Mouse (Mus musculus): ENCODE results near the gene Tcf20. TPM values are rescaled to one million over a fixed set of nuclear protein-coding genes. Genes with fewer than 3 reads are reported as not detected.
A peak's percentile ranks its signal among the peaks of the same experiment; 100 is the strongest.

Gene Tcf20
- total and polyA plus RNA-seq, 3 experiments, result 34.7 to 92.0 (median 91.8) TPM

DNA sequence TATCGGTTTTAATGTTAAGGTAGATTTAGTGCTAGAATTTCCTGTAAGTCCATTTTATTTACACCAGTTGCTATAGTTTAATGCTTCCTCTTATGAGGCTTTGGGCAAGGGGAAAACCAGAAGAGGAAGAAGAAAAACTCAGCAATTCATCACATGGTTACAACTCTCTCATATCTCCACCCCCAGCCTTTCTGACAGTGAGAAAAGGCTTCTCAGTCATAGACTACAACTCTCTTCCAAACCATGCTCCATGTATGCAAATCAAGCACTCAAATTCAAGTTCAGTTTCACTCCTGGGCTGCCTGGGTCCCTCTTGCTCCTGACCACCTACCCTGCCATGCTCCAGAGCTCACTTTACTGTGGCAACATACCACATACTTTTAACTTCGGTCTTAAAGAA is 99.2 kb downstream of the Tcf20 start (continued):
- TF ChIP-seq ETS1 (IDR thresholded peaks at IDR 0.05; ENCODE audit: low read depth, low read length), result peak; percentile 63
- TF ChIP-seq MAFK (IDR thresholded peaks at IDR 0.05; ENCODE audit: borderline replicate concordance, low read depth, low read length), result no peak
- no peak for TF ChIP-seq BHLHE40 (IDR thresholded peaks at IDR 0.05; ENCODE audit: borderline replicate concordance, low read depth, low read length)
- TF ChIP-seq POLR2AphosphoS2 (IDR thresholded peaks at IDR 0.05; ENCODE audit: low read length), result no peak
- TF ChIP-seq USF1 (IDR thresholded peaks at IDR 0.05; ENCODE audit: low read depth, low read length), result peak; percentile 84
- TF ChIP-seq TCF12 (IDR thresholded peaks at IDR 0.05; ENCODE audit: low read depth, low read length), result no peak
- TF ChIP-seq USF2 (IDR thresholded peaks at IDR 0.05; ENCODE audit: borderline replicate concordance in 1 of 2, insufficient read depth in 1 of 2, low read depth in 1 of 2, low read length in 2 of 2), result 0 out of 4 replicates have a peak, but pooled peaks of 1 of the 2 experiments have one; percentile 13
- TF ChIP-seq SIN3A (IDR thresholded peaks at IDR 0.05; ENCODE audit: low read length), result peak; percentile 85
- TF ChIP-seq ZNF384 (IDR thresholded peaks at IDR 0.05; ENCODE audit: low read depth, low read length), result no peak

DNA sequence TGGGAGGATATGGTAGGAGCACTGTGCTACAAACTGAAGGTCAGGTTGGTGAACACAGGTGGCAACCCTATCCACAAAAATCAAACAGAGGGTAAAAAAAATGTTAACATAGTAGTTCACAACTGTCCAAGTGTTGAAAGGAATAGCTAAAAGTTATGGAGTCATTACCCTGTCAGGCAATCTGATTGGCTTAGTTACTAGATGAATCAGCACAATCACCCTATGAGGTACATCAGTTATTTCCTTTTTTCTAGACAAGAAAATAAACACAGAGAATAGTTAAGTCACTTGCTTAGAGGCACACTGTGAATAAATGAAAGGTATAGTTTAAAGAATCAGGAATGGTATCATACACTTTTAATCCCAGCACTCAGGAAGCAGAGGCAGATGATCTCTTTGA is 110.4 kb downstream of the Tcf20 start:
- Histone ChIP-seq H3K9me3 (replicated peaks; ENCODE audit: insufficient read depth, low read length) (no peaks in the 10 kb centered on the region), H3K27ac (ENCODE audit: control insufficient read depth, low read depth, low read length) (no peak overlapping the region), H3K36me3 (ENCODE audit: control insufficient read depth in 1 of 2, insufficient read depth in 2 of 2, low read length in 2 of 2) (peaks cover 6 to 29% of the 10 kb centered on the region in 2 experiments), H3K79me2 (ENCODE audit: control insufficient read depth, insufficient read depth, low read length, poor library complexity) (peaks cover 29% of the 10 kb centered on the region), H3K9ac (ENCODE audit: control insufficient read depth, low read depth, low read length, poor library complexity, severe bottlenecking) (no peak overlapping the region), H3K4me3 (ENCODE audit: control insufficient read depth in 1 of 2, insufficient read depth in 1 of 2, low read depth in 2 of 2, low read length in 2 of 2) (no peak overlapping the region), H3K4me1 (ENCODE audit: control insufficient read depth in 1 of 2, insufficient read depth in 2 of 2, low read length in 2 of 2) (peaks cover 8 to 15% of the 10 kb centered on the region in 2 experiments; a peak in 3 of 4 replicates), H3K27me3 (ENCODE audit: control insufficient read depth in 1 of 2, insufficient read depth in 2 of 2, low read length in 2 of 2) (no peaks in the 10 kb centered on the region)
- DNase-seq (ENCODE audit: low read depth, low spot score), result peak; percentile 52
- 0 out of 2 replicates have a peak, but pooled peaks have one; percentile 14 for TF ChIP-seq SIN3A (IDR thresholded peaks at IDR 0.05; ENCODE audit: low read length)
- TF ChIP-seq RCOR1 (IDR thresholded peaks at IDR 0.05; ENCODE audit: low read depth, low read length), result no peak; the same call in 1 of the 2 replicates
- no peak for TF ChIP-seq CTCF (IDR thresholded peaks at IDR 0.05 in 2 of 3, conservative IDR thresholded peaks at IDR 0.05 in 1 of 3; ENCODE audit: control insufficient read depth in 1 of 3, insufficient read depth in 1 of 3, low read depth in 2 of 3, low read length in 3 of 3, poor library complexity in 1 of 3, severe bottlenecking in 1 of 3)
- TF ChIP-seq EP300 (IDR thresholded peaks at IDR 0.05; ENCODE audit: low read depth in 1 of 2, low read length in 2 of 2), result peak; percentile 12 to 15; a peak in 1 of 4 replicates
- no peak for TF ChIP-seq SMC3 (IDR thresholded peaks at IDR 0.05; ENCODE audit: low read depth, low read length)
- TF ChIP-seq GATA1 (IDR thresholded peaks at IDR 0.05; ENCODE audit: low read depth, low read length), result peak; percentile 20; the same call in 1 of the 2 replicates
- TF ChIP-seq ETS1 (IDR thresholded peaks at IDR 0.05; ENCODE audit: low read depth, low read length), result 0 out of 2 replicates have a peak, but pooled peaks have one; percentile 30

DNA sequence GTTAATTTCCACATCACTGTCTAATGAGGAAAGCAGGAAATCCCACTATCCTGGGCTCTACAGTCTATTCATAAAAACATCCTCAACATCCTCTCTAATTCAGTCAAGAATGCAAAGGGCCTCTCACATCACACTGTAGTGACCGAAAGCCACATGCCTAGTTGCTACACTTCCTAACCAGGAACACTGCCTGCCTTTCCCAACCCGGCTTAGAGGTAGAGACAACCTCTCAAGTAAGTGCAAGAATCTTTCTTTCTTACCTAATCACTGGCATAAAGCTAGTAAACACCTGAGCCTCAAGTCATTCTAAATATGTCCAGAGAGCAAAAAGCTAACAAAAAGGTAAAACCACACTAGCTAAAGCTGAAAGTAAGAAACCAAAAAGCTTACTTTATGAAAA is 110.8 kb downstream of the Tcf20 start:
- H3K4me3 ChIP-seq (ENCODE audit: control insufficient read depth in 1 of 2, insufficient read depth in 1 of 2, low read depth in 2 of 2, low read length in 2 of 2), result no peak overlapping the region
- H3K27ac ChIP-seq (ENCODE audit: control insufficient read depth, low read depth, low read length), result no peak overlapping the region
- no peaks in the 10 kb centered on the region for H3K27me3 ChIP-seq (ENCODE audit: control insufficient read depth in 1 of 2, insufficient read depth in 2 of 2, low read length in 2 of 2)
- no peak overlapping the region for H3K9ac ChIP-seq (ENCODE audit: control insufficient read depth, low read depth, low read length, poor library complexity, severe bottlenecking)
- TF ChIP-seq POLR2A (IDR thresholded peaks at IDR 0.05; ENCODE audit: control insufficient read depth in 1 of 2, insufficient read depth in 1 of 2, low read depth in 1 of 2, low read length in 2 of 2, poor library complexity in 1 of 2), result no peak
- TF ChIP-seq TCF12 (IDR thresholded peaks at IDR 0.05; ENCODE audit: low read depth, low read length), result no peak
- TF ChIP-seq MEF2A (IDR thresholded peaks at IDR 0.05; ENCODE audit: extremely low read depth, insufficient replicate concordance, low read depth, low read length, poor library complexity, severe bottlenecking), result no peak
- no peak for TF ChIP-seq ZMIZ1 (IDR thresholded peaks at IDR 0.05; ENCODE audit: low read depth, low read length)
- TF ChIP-seq MXI1 (IDR thresholded peaks at IDR 0.05; ENCODE audit: low read depth, low read length), result no peak
- no peak for TF ChIP-seq EP300 (IDR thresholded peaks at IDR 0.05; ENCODE audit: low read depth in 1 of 2, low read length in 2 of 2)
- TF ChIP-seq NRF1 (IDR thresholded peaks at IDR 0.05; ENCODE audit: insufficient read depth, low read depth, low read length, poor library complexity, severe bottlenecking), result no peak
- TF ChIP-seq USF2 (IDR thresholded peaks at IDR 0.05; ENCODE audit: borderline replicate concordance in 1 of 2, insufficient read depth in 1 of 2, low read depth in 1 of 2, low read length in 2 of 2), result no peak
- TF ChIP-seq CTCF (IDR thresholded peaks at IDR 0.05 in 2 of 3, conservative IDR thresholded peaks at IDR 0.05 in 1 of 3; ENCODE audit: control insufficient read depth in 1 of 3, insufficient read depth in 1 of 3, low read depth in 2 of 3, low read length in 3 of 3, poor library complexity in 1 of 3, severe bottlenecking in 1 of 3), result no peak
- TF ChIP-seq RAD21 (IDR thresholded peaks at IDR 0.05; ENCODE audit: low read depth, low read length), result no peak
- no peak for TF ChIP-seq CHD2 (IDR thresholded peaks at IDR 0.05; ENCODE audit: low read length)
- DNase-seq (ENCODE audit: low read depth, low spot score), result no peak
- peaks cover 8 to 18% of the 10 kb centered on the region in 2 experiments; a peak in 3 of 4 replicates for H3K4me1 ChIP-seq (ENCODE audit: control insufficient read depth in 1 of 2, insufficient read depth in 2 of 2, low read length in 2 of 2)
- peaks cover 29% of the 10 kb centered on the region for H3K79me2 ChIP-seq (ENCODE audit: control insufficient read depth, insufficient read depth, low read length, poor library complexity)
- peaks cover 6 to 31% of the 10 kb centered on the region in 2 experiments for H3K36me3 ChIP-seq (ENCODE audit: control insufficient read depth in 1 of 2, insufficient read depth in 2 of 2, low read length in 2 of 2)
- H3K9me3 ChIP-seq (replicated peaks; ENCODE audit: insufficient read depth, low read length), result no peaks in the 10 kb centered on the region

Data from MEL (cell line).